8 mouse cellular contexts compared by ENCODE assay signal in genomic region chr17:49951856-49952607, GRCm38 (mm10).
A peak's percentile ranks its signal among the peaks of the same experiment; 100 is the strongest.
DNase-seq lines count a peak whose midpoint lies in the region; ATAC-seq lines count a peak whose summit lies in the region.

No protein-coding gene starts in this region.

- peak overlapping the region; percentile 23 for H3K4me3 ChIP-seq in erythroblast, embryonic 14.5 days (replicated peaks)

- no peak for ATAC-seq in erythroid progenitor cell, adult 5-6 weeks (replicated peaks; ENCODE audit: low FRiP score, poor library complexity, severe bottlenecking)

- peaks cover 5% of the 10 kb centered on the region for H3K4me1 ChIP-seq in erythroblast, embryonic 14.5 days (ENCODE audit: control insufficient read depth)

- no peaks in the 10 kb centered on the region for H3K36me3 ChIP-seq in erythroblast, embryonic 14.5 days (ENCODE audit: control insufficient read depth)

- no peaks in the 10 kb centered on the region for H3K9me3 ChIP-seq in erythroblast, embryonic 14.5 days (ENCODE audit: control insufficient read depth, low read length)

- peak; percentile 35 to 38 for DNase-seq in right cerebral cortex, postnatal 10 days (ENCODE audit: low spot score in 2 of 2)
- no peak for DNase-seq in right cerebral cortex, postnatal 36 days (ENCODE audit: low spot score in 2 of 2)
- peak; percentile 31 to 47 for DNase-seq in heart, postnatal 14 days
- peak; percentile 44 to 45 for DNase-seq in kidney, postnatal 36 days
- peak; percentile 7 for DNase-seq in mesoderm, embryonic 11.5 days (ENCODE audit: low read depth, low spot score)
- no peak for DNase-seq in urinary bladder, postnatal 14 days (ENCODE audit: low spot score)

- 0 out of 2 replicates have a peak, but pooled peaks cover 2% of the 10 kb centered on the region for H3K27me3 ChIP-seq in erythroblast, embryonic 14.5 days (ENCODE audit: control insufficient read depth)

- intact Hi-C loops in heart, postnatal 14 days (cut with DNase I), result loop anchor here (1.0 kb wide), 2 partner anchors 239 to 285 kb away; no protein-coding TSS in a partner anchor

Comparison
In these comparisons a context has a peak if more than half of its experiments do, and no peak if none do; other contexts are left out.
1. DNase-seq: peak in right cerebral cortex, postnatal 10 days (2 of 2), heart, postnatal 14 days (2 of 2), kidney, postnatal 36 days (2 of 2) and mesoderm, embryonic 11.5 days (single experiment); none in right cerebral cortex, postnatal 36 days (0 of 2) and urinary bladder, postnatal 14 days (single experiment).